Mouse (Mus musculus): ENCODE results near the gene Prom2.
A peak's percentile ranks its signal among the peaks of the same experiment; 100 is the strongest.

Gene Prom2

DNA sequence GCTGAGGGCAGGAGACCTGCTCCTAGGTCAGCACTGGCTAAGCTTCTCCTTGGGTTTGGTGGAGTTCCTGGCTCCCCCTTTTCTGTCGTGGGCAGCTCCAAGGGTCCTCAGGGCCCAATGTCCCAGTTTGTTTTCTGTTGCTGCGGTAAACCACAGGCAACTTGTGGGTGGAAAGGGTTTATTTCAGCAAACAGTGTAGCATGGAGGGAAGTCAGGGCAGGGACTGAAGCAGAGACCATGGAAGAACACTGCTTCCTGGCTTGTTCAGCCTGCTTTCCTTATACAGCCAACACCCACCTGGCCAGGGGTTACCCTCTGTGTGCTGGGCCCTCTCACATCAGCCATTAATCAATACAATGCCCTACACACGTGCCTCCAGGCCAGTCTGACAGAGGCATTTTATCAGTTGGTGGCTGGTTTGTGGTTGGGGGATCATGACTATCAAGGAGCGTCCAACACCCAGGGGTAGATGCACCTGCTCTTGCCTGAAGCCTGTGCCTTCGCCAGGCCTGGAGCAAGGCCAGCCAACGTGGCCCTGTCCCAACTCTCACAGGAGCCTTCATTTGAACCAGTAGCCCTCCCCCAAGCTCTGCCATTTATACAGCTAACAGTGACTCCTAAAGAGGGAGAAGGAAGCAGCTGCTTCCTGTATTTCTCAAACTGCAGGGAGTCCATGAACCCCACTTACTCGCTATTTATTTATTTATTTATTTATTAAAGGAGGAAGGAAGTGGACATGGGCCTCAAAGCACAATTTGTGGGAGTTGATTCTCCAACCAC lies 17.1 kb downstream of the Prom2 start:
- DNase-seq = no peak

DNA sequence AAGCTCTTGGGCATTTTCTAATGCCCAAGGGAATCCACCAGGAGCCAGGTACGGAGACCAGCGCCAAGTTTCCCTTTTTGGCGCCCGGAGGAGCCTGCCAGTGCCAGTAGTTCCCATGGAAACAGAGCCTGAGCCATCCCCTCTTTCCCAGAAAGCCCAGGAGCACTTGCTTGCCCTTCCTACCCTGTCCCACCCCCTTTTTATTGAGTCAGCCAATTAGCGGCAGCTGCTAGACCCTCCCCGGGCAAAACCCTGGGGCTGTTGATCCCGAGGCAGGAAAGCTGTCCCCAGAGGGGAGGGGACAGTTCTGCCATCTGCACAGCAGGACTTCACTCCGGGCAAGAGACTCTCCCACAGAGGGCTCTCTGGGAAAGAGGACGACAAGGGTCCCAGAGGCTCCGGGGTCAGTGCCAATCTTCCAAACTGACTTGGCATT lies 19.2 kb downstream of the Prom2 start, which contains the start of gene Kcnip3:
Gene Kcnip3 (minus strand): TSS at position 89 of the 436 bp plus-strand sequence.
- DNase-seq = peak; percentile 83

GRCm38 (mm10) chr2:127521172-127522005 lies 19.9 kb downstream of the Prom2 start:
- peak; percentile 77 for DNase-seq

GRCm38 (mm10) chr2:127520123-127520522 lies 21.1 kb downstream of the Prom2 start:
- DNase-seq = no peak

DNA sequence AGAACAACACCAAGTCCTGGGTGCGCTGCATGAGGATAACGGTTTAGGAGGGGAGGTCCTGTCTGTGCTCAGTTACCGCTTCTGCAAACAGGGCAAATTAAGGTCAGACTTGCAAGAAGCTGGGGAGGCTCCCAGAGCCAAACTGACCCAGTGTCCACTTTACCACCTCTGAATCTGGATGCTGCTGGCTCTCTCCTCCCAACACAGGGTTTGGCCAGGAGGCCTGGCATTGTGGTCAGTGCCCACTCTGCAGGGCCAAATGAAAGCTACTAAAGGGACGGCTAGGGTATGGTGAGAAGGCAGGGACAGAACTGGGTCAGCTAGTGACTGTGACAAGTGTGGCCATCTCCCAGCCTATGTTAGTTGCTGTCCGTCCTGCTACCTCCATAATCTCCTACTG lies 22.0 kb downstream of the Prom2 start:
- no peak for DNase-seq

- DNase-seq = no peak
These were observed 22.4 kb downstream of the Prom2 start for GRCm38 (mm10) chr2:127518831-127519230.

- peak; percentile 67 for DNase-seq
These were observed 23.0 kb downstream of the Prom2 start for GRCm38 (mm10) chr2:127518273-127518672.

- DNase-seq = peak; percentile 74
These were observed 24.2 kb downstream of the Prom2 start for GRCm38 (mm10) chr2:127517081-127517480.

DNA sequence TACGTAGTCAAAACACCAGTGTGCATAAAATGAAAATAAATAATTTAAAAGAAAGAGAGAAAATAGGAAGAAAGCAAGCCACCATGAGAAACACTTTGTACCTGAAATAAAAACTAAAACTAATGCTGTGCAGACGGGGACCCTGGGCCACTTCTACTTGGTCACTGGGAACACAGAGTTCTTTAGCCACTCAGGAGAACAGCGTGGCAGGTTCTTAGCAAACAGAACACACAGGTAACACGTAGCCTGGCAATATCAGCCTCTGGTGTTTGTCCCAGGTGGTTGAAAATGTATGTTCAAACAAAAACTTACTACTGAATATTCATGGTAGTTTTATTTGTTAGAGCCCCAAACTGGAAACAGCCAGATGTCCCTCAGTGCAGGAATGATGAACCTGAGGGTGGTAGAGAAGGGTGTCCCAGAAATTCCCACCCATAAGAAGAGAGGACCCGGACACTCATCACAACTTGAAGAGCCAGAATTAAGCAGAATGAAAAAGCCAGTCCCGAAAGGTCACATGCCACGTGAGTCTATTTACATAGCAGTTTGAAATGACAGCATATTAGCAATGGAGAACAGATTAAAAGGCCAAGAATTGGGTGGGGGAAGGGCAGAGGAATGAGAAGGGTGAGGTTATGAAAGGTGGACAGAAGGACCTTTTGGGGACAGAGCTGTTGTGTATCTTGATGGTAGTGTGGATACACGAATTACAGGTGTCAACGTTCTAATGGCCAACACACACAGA lies 26.7 kb downstream of the Prom2 start:
- DNase-seq = no peak

GRCm38 (mm10) chr2:127513244-127513643 lies 28.0 kb downstream of the Prom2 start:
- DNase-seq = no peak

GRCm38 (mm10) chr2:127511426-127511825 lies 29.8 kb downstream of the Prom2 start:
- DNase-seq = no peak

- no peak for DNase-seq
These were observed 33.2 kb downstream of the Prom2 start for GRCm38 (mm10) chr2:127507967-127508660.

DNA sequence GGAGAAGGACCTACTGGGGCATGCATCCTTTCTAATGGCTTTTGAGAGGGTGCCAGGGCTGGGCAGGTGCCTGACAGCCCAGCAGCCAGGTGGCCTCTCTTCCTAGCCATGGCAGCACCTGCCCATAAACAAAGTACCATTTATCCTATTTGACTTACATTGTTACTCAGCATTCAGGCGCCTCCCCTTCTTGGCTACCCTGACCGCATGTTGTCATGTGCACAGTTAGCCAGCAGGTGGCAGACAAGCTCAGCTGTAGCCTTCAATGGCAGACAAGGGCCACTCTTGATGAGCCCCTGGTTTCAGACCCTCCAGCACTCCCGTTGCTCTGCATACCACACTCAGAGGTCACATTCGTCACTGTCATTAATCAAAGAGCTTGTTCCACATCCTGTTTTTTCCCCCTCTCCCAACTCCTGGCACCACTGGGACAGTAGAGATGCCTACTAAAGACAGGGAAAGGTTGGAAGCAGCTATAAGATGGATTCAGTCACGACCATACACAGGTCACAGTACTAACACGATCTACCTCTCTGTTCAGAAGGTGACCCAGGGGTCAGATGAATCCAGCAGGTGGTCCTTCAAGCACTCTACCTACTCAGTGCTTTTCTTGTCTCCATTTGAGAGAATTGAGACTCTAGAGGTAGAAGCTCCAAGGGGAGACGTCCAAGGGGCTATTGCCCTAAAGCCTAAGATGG lies 34.0 kb downstream of the Prom2 start:
- peak; percentile 81 for DNase-seq

- DNase-seq = no peak
These were observed 35.1 kb downstream of the Prom2 start for GRCm38 (mm10) chr2:127506131-127506632.

GRCm38 (mm10) chr2:127505196-127505595 lies 36.1 kb downstream of the Prom2 start:
- no peak for DNase-seq

DNA sequence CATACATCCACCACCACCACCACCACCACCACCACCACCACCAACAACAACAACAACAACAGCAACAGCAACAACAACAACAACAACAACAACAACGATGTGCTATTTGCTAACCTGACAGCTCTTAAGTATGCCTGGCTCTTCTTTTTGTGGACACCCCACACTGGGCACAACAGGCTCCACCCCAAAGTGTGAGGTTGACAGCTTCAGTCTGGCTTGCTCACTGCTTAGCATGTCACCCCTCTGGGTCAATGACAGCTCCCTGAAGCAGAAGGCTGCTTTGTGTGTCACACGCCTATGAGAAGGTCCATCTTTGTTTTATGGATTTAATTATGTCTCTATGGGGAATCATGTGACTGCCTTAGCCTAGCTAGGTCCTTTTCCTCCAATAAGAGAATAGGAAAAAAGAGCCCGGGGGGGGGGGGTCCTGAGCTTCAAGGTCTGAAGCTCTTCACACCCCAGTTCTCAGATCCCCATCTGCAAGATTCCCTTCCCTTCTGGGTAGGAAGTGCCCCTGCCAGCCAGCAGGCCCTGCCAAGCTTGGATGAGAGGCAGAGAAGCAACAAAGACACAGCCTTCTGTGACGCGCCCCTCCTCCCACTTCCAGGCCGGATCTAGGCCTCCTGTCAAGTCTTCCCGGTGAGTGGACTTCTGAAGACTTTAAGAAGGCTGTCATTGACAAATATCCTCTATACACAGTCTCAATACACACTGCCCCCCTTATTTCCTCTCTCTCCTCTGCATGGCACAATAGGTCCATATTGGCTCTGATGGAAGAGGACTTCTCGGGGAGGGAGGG lies 37.3 kb downstream of the Prom2 start:
- DNase-seq = no peak

DNA sequence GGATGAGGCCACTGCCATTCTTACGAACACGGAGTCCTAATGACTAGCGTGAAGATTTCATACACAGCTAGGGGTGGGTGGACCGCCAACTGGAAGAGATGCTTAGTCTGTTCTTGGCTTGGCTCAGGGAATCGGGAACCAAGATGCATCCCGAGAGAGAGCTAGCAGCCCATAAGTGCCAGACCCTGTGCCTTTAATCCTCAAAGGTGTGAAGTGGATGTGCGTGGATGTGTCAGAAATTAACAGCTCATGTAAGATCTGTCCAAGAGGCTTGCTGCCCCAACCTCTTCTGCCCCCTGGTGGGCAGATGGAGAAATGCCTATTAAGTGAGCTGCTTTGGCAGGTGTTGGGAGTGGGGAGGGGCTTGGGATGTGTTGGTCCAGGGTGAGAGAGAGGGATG lies 40.2 kb downstream of the Prom2 start:
- no peak for DNase-seq

GRCm38 (mm10) chr2:127498750-127499149 lies 42.5 kb downstream of the Prom2 start:
- DNase-seq = peak; percentile 59

GRCm38 (mm10) chr2:127496321-127496720 lies 44.9 kb downstream of the Prom2 start:
- DNase-seq = no peak

GRCm38 (mm10) chr2:127484476-127485170 lies 56.6 kb downstream of the Prom2 start:
- DNase-seq = no peak

Data from right cerebral cortex, postnatal 25 days (tissue).